Mouse (Mus musculus): ENCODE measurements around the gene Nfe2. TPM values are rescaled to one million over a fixed set of nuclear protein-coding genes. Genes with fewer than 3 reads are reported as not detected.

The Nfe2 gene
- total RNA-seq (2023) = 100 to 1,000 TPM; 221 to 238 TPM

GRCm38 (mm10) chr15:103257790-103258728 lies at the start of gene Nfe2:
Nfe2 (minus strand) TSS chr15:103258403.

DNA sequence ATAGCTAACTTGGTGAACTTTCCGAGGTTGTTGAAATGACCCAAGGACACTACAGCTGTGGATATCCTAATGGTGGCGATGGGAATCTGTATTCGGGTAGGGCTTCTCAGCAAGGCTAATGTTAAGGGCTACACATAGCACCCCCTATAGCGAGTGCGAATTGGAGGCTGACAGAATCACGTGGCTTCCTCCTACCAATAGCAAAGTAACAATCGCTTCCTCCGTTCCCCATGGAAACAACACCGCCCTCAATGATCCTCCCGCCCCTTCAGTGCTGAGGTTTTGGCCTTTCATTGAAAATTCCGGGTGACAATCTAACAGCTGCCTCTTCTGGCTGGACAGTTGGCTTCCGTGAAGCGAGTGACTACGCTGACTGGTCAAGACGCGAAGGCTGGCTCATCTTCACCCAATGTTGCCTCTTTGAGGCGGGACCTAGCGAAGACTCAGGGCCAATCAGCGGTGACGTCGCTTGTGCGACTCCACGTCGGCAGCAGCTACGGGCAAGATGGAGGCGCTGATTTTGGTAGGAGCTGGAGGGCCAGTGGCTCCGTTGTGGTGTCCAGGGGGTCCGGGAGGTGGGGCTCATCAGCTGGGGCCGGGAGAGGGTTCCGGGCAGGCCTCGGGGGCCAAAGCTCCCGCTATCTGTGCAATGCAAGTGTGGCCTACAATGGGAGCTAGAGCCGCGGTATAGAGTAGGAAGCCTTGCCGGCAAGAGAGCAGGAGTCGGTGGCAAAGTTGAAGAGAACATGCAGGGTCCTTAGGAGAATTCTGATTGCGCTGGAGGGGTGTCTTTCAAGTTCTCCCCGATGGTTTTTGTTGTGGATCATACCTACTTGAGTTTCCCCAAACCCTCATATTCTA lies 14.4 kb upstream of the Nfe2 start, which contains the start of gene Copz1:
Gene Copz1, plus strand, starts transcription at position 296 of the 861 bp plus-strand sequence.

DNA sequence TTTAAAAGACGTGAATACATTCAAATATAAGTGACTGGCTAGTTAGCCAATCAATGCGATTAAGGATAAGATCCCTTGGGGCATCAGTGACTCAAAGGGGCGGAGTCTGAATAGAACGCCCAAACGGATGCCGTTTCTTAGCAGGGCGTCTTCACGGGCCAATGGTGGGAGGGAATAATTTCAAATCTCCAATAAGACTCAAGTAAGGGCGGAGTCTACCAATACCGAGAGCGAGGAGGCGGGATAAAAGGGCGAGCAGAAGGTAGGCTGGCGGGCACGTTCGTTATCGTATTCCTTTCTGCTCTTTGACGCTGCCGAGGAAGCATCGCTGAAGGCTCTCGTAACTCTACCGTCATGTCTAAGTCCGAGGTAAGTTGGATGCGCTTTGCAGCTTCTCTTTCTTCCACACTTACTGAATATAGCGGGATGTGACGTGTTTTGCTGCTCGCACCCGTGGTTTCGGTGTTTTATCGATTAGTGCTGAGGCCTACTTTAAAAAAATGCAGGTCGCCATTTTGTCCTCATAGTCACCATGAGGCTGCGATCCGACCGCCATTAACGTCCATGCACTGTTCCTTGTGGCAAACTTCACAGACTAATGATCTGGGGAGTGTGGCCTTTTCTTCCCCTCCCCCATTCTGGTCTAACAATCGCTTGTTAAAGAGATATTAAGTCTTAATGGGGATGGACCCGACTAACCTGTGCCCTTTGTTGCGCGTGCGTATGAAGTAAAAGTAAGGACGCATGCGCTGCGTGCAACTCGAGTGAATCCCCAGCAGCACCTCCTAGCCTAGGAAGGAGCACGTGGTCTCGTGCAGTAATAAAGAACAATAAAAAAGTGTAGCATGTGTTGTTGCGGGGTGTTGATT lies 17.8 kb downstream of the Nfe2 start, which contains the start of gene Hnrnpa1:
Gene Hnrnpa1, plus strand, starts transcription at position 273 of the 869 bp plus-strand sequence.

DNA sequence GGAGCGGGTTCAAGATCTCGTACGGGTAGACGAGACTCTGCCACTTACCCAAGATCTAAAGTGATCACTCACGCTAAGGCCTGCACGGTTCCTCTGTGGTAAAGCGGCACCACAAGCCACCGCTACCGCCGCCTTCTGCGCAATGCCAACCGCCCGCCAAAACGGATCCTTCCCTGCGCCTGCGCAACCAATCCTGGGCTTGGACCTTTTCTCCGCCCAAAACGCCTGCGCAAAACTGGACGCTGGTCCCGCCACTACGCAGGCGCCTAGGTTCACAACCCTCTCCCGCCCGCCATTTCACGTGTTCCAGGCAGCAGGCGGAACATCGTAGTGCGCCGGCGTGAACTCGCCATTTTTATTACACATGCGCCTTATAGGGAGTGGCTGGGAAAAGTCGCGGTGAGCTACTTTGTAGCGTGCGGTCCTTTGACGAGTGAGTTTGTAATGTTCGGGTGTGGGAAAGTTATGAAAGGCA lies 18.5 kb downstream of the Nfe2 start, which contains the start of gene Cbx5:
Gene Cbx5, minus strand, starts transcription at position 132 of the 475 bp plus-strand sequence.

Other genes starting within 250 kb of the Nfe2 start
- not detected for gene Hoxc4, start 239.5 kb downstream of the Nfe2 start, total RNA-seq (2023)
- gene Smug1, start 91.3 kb downstream of the Nfe2 start, total RNA-seq (2023) = 1 to 10 TPM; 3.0 to 4.7 TPM
- 10 to 100 TPM; 48.0 to 52.3 TPM for gene Cbx5, start 18.6 kb downstream of the Nfe2 start, total RNA-seq (2023)
- gene Hnrnpa1, start 18.0 kb downstream of the Nfe2 start, total RNA-seq (2023) = 100 to 1,000 TPM; 242 TPM
- gene Copz1, start 14.3 kb upstream of the Nfe2 start, total RNA-seq (2023) = 100 to 1,000 TPM; 110 to 114 TPM
- gene Gpr84, start 52.2 kb upstream of the Nfe2 start, total RNA-seq (2023) = 10 to 100 TPM; 19.3 to 19.9 TPM
- gene Zfp385a, start 81.7 kb upstream of the Nfe2 start, total RNA-seq (2023) = 10 to 100 TPM; 28.0 to 33.3 TPM
- 10 to 100 TPM; 18.4 to 24.1 TPM for gene Itga5, start 108.4 kb upstream of the Nfe2 start, total RNA-seq (2023)
- gene Gtsf1, start 172.1 kb upstream of the Nfe2 start, total RNA-seq (2023) = 1 to 10 TPM in 1 of 2 experiments, under 1 TPM in 1; 0.95 to 1.3 TPM
- gene Gtsf2, start 190.1 kb upstream of the Nfe2 start, total RNA-seq (2023) = not detected
- 100 to 1,000 TPM; 274 to 296 TPM for gene Nckap1l, start 195.4 kb upstream of the Nfe2 start, total RNA-seq (2023)
- gene Pde1b, start 244.6 kb upstream of the Nfe2 start, total RNA-seq (2023) = 10 to 100 TPM; 61.1 to 71.5 TPM